ENCODE assay signal across 12 mouse cellular contexts in genomic region chr11:88626576-88626975, GRCm38 (mm10).
DNase-seq lines count a peak whose midpoint lies in the region; ATAC-seq and TF ChIP-seq lines count a peak whose summit lies in the region.
"Had no signal": no experiment of that assay in that cellular context is flagged by ENCODE, and none has a peak within 500 bp of the region (broad histone marks: within the 10 kb centered on the region; RNA-seq: fewer than 3 reads in every experiment).

No protein-coding gene starts in this region.

- no peaks in the 10 kb centered on the region for H3K27me3 ChIP-seq in heart, postnatal 0 days (ENCODE audit: control insufficient read depth, insufficient read depth, low read length)
- H3K27me3 ChIP-seq: liver, embryonic 15.5 days; Patski had no signal

- no peak overlapping the region for H3K4me2 ChIP-seq in heart, postnatal 0 days (ENCODE audit: low read depth, low read length)
- H3K4me2 ChIP-seq: liver, embryonic 15.5 days had no signal

- 0 out of 2 replicates have a peak, but pooled peaks cover 3% of the 10 kb centered on the region for H3K36me3 ChIP-seq in heart, postnatal 0 days (replicated peaks; ENCODE audit: control insufficient read depth, insufficient read depth, low read length)
- H3K36me3 ChIP-seq: liver, embryonic 15.5 days had no signal

- no peaks in the 10 kb centered on the region for H3K9me3 ChIP-seq in heart, postnatal 0 days (replicated peaks; ENCODE audit: control insufficient read depth, low read length)
- H3K9me3 ChIP-seq: liver, embryonic 15.5 days had no signal

- TF ChIP-seq CTCF in layer of hippocampus, adult 2 months (conservative IDR thresholded peaks at IDR 0.05), result no peak
- no peak for TF ChIP-seq CTCF in brain, embryonic 14.5 days (IDR thresholded peaks at IDR 0.05; ENCODE audit: borderline replicate concordance, extremely low read depth, insufficient read depth, insufficient read length)
- no peak for TF ChIP-seq CTCF in heart, postnatal 0 days (IDR thresholded peaks at IDR 0.05; ENCODE audit: low read depth)

- no peak for DNase-seq in layer of hippocampus, adult 2 months (ENCODE audit: low spot score in 2 of 2)
- DNase-seq in layer of hippocampus, adult 9-11 months, result no peak
- DNase-seq in brain, embryonic 14.5 days (ENCODE audit: low read depth), result peak; percentile 53
- no peak for DNase-seq in heart, postnatal 0 days (ENCODE audit: low spot score)
- DNase-seq in kidney, postnatal 10 days, result peak; percentile 59
- DNase-seq in cerebellum, postnatal 4 days (ENCODE audit: low spot score in 2 of 2), result no peak
- DNase-seq: right cerebral cortex, postnatal 4 days had no signal

- no peak for TF ChIP-seq POLR2A in brain, embryonic 14.5 days (IDR thresholded peaks at IDR 0.05; ENCODE audit: borderline replicate concordance, extremely low read depth, insufficient read depth, insufficient read length, poor library complexity, severe bottlenecking)

- no peak overlapping the region for H3K4me3 ChIP-seq in layer of hippocampus, adult 2 months
- H3K4me3 ChIP-seq in heart, postnatal 0 days (ENCODE audit: low read depth, low read length), result no peak overlapping the region
- H3K4me3 ChIP-seq: liver, embryonic 15.5 days; myocyte had no signal

- no peak overlapping the region for H3K9ac ChIP-seq in heart, postnatal 0 days (replicated peaks; ENCODE audit: low read depth, low read length)
- H3K9ac ChIP-seq: liver, embryonic 15.5 days had no signal

- 55% methylated on average over 8 of the region's 8 CpGs for WGBS in heart, postnatal 0 days

- ATAC-seq in heart, postnatal 0 days (ENCODE audit: insufficient read depth, low read depth), result peak; percentile 16; the same call in 1 of the 2 replicates
- no peak for ATAC-seq in granulocyte monocyte progenitor cell, adult 5-6 weeks (replicated peaks; ENCODE audit: poor library complexity, severe bottlenecking)
- no peak for ATAC-seq in activated CD4-positive, CD25-positive, alpha-beta regulatory T cell, adult 4 months
- ATAC-seq: Patski had no signal

- H3K4me1 ChIP-seq in heart, postnatal 0 days (ENCODE audit: control insufficient read depth, insufficient read depth), result peaks cover 49% of the 10 kb centered on the region

- no peak for TF ChIP-seq EP300 in heart, postnatal 0 days (IDR thresholded peaks at IDR 0.05; ENCODE audit: low read depth)

- peak overlapping the region; percentile 78 for H3K27ac ChIP-seq in layer of hippocampus, adult 2 months
- H3K27ac ChIP-seq in heart, postnatal 0 days (ENCODE audit: low read depth), result peak overlapping the region; percentile 50
- H3K27ac ChIP-seq: liver, embryonic 15.5 days had no signal

Comparison
In these comparisons a context has a peak if more than half of its experiments do, and no peak if none do; other contexts are left out.
1. DNase-seq: peak in brain, embryonic 14.5 days (single experiment) and kidney, postnatal 10 days (single experiment); none in layer of hippocampus, adult 2 months (0 of 2), layer of hippocampus, adult 9-11 months (single experiment), heart, postnatal 0 days (single experiment) and cerebellum, postnatal 4 days (0 of 2).